Mouse (Mus musculus) urinary bladder, postnatal 36 days (tissue): Measurements from ENCODE around the gene Akap2.

Source experiments
- DNase-seq, 2 experiments: peaks; one replicate each; pipeline ENCODE4 v3.0.0; 2022; ENCODE audit warnings: low spot score in 2 of 2, mixed read lengths in 1 of 2

Gene Akap2

GRCm38 (mm10) chr4:57755085-57755484 lies 37.6 kb downstream of the Akap2 start:
- DNase-seq, result no peak

GRCm38 (mm10) chr4:57757997-57758396 lies 40.5 kb downstream of the Akap2 start:
- no peak for DNase-seq

- no peak for DNase-seq
Measured at GRCm38 (mm10) chr4:57762424-57762823, 45.0 kb downstream of the Akap2 start.

DNA sequence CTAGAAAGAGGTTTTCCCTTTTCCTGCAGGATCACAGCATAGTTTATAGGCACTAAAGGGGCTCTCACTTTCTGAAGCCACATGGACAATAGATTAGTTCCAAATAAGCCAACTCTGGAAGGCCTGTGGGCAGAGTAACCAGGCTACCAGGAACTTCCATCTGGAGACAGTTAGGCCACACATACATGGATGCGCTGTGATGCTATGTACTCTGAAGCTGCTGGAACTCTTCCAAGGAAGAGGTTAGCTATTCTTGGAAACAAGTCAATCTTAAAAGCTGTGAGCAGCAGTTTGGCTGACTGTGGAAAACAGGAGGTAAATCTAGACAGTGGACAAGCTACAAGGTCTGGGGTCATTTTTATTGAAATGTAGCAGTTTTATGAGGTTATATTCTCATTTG lies 46.9 kb downstream of the Akap2 start:
- DNase-seq, result no peak

GRCm38 (mm10) chr4:57764926-57765325 lies 47.5 kb downstream of the Akap2 start:
- DNase-seq, result no peak

- no peak for DNase-seq
Measured at GRCm38 (mm10) chr4:57765806-57766205, 48.3 kb downstream of the Akap2 start.

GRCm38 (mm10) chr4:57769007-57769406 lies 51.5 kb downstream of the Akap2 start:
- DNase-seq, result no peak

GRCm38 (mm10) chr4:57770185-57770823 lies 52.8 kb downstream of the Akap2 start:
- no peak for DNase-seq

GRCm38 (mm10) chr4:57771558-57772219 lies 54.2 kb downstream of the Akap2 start:
- DNase-seq, result no peak

DNA sequence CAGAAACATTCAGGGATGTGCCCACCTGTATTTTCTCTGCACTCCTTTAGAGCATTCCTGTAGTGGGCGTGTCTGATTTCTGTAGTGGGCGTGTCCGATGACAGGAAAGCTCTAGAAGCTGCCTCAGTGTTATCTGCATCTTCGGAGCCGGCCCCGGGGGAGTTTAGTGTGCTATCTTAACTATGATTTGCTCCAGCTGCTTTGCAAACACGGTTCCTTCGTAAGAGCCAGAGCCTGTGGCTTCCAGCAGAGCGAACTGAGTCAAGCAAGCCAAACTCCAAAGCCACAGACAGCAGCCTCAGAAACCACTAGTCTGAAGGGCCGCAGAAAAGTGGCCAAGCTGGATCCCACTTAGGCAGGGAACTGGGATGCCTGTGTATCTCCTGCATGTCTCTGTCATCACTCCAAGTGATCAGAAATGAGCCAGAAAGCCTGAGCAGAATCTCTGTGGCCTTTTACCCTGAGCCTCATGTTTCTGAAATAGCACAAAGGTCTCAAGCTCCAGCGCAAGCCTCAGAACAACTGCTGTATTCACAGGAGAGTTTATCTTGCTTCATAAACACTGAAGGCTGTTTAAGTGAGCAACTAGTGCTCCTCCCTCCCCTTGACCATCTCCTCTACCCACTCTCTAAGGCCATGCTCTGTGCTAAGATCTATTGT lies 55.5 kb downstream of the Akap2 start:
- peak; percentile 15 to 51 for DNase-seq

DNA sequence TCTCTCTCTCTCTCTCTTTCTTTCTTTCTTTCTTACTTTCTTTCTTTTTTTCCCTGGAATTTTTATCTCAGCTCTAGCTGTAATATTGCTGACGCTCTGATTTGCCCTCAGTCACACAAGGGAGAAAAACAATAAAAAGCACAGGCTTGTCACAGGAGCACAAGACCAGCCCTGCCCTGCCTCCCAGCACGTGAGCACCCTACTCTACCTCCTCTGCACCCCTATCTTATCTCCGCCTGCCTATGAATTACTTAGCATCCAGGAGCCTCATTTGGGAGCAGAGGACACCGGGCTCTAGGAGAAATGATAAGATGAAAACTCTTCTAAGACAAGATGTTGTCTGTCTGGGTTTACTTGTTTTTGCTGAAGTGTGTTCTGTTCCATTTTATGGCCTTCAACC lies 57.1 kb downstream of the Akap2 start:
- DNase-seq, result no peak

GRCm38 (mm10) chr4:57775582-57775981 lies 58.1 kb downstream of the Akap2 start:
- DNase-seq, result no peak

- DNase-seq, result no peak
Measured at GRCm38 (mm10) chr4:57780403-57780802, 62.9 kb downstream of the Akap2 start.

DNA sequence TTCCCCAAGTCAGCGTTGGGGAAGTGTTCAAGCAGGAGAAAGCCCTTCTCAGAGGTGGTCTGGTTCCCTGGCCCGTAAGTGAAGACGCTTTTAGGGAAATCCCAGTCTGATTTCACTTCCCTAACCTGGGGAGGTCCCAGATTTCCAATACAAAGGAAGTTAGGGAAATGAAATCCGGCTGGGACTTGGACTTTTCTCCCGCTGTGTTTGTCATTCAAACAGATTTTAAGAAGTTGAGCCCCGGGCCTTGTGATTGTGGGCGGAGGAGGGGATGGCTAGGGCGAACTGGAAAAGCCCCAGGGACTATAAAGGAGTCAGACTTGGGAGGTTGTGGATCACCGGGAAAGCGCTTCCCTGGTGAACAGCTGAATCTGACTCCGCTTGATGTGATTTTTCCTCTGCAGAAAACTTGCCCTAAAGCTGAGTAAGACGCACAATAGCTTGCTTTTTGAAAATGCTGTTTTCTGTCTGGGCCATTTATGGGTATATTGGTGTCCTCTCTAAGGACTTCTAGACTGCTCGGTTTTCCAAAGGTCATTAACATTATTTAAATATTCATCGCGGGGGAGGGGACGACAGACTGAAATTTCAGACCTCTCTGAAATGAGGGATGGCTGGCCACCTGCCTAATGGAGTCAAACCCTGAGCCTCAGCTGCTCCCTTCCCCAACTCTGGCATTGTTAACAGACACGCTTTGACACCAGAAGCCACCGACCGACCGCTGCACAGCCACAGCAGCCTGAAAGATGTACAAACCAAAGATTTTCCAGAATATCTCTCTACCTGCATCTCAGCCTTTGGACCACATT lies 63.6 kb downstream of the Akap2 start:
- no peak for DNase-seq

- peak; percentile 46 to 70 for DNase-seq
Measured at GRCm38 (mm10) chr4:57781994-57782393, 64.5 kb downstream of the Akap2 start.

GRCm38 (mm10) chr4:57782549-57783390 lies 65.3 kb downstream of the Akap2 start:
- no peak for DNase-seq

DNA sequence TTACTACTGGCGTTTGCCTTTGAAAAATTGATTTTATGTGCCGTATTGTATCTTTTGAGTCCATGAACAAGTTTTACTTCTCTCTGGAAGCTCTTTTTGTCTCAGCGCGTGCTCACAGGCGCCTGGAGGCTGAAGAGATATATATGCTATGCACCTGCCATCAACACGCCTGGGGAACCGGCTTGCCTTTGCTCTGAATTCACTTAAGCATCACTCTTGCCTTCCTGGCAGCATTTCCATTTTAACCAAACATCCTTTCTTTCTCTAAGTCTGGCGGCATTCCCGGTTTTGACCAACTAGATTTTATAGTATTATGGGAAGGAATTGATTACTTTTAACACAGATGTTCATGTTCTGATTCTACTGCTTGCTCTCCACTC lies 65.9 kb downstream of the Akap2 start:
- no peak for DNase-seq

- DNase-seq, result peak; percentile 31 to 62
Measured at GRCm38 (mm10) chr4:57783853-57784600, 66.6 kb downstream of the Akap2 start.

DNA sequence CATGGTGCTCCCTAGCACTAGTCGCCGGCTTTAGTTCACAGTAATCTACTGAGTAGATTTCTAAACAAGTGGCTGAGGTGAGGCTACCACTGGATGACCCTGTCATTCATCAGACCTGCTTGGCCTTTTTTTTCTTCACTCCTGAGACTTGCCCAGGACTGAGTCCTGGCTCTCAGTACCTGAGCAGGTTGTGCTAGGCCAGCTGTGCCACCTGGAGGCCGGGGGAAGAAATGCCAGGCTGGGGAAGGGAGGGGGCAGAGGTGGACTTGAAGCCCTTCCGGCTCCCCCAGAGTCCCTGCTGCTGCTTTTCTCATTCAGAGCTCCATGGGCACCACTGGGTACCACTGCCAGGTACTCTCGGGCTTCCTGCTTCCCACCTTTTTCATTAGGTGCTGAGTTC lies 71.3 kb downstream of the Akap2 start:
- no peak for DNase-seq

DNA sequence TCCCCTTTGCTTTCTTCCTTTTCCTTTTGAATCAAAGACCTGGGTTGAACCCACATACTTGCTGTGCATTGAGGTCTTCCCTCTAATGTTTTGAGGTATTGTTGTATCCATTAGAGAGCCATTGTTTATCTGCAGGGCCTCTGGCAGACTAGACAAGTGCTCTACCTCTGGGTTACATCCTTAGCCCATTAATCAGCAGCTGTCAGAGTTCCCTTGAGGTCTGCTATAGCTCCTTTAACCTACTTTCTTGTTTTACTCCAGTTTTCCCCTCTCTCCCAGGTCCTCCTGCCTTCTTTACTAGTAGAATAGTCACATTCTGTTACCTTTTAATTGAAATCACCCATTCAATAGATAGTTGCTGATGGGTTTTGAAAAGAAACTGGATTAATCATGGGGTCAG lies 71.7 kb downstream of the Akap2 start:
- no peak for DNase-seq

DNA sequence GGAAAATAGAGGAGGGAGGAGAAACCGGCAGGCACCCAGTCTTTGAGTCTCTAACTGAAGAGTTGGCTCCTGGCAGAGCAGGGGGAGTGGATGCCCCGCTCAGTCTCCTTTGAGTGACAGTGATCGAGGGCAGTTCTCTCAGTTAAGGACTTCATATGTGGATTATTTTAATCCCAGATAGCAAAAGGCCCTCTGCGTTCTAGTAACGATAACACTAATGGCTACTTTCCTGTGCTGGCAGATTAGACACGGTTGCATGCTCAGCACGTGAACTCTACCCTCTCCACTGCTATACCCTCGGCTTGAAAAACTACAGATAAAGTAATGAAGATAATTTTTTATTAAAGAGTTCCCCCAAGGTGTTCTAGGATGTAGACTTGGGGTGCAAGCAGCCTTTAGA lies 76.5 kb downstream of the Akap2 start:
- DNase-seq, result no peak
